Mouse (Mus musculus) kidney, embryonic 14.5 days (tissue): ENCODE results near the gene Ube2a. TPM values are rescaled to one million over a fixed set of nuclear protein-coding genes. Genes with fewer than 3 reads are reported as not detected.

ENCODE experiments used
- ATAC-seq: fragments of 200-750 bp; cut with Nextera tagmentation; 2 replicates; pipeline ENCODE4 v1.8.0; 2017; ENCODE audit warnings: moderate number of reproducible peaks, mild to moderate bottlenecking, moderate TSS enrichment, moderate library complexity; ENCODE audit not compliant: low FRiP score, low TSS enrichment
- H3K27ac ChIP-seq: fragments of 300-500 bp; sonication (generic); 2 replicates; pipeline ENCODE4 v1.5.1; 2014; ENCODE audit warnings: low read depth, mild to moderate bottlenecking, low read length, moderate library complexity, mixed read lengths
- H3K27me3 ChIP-seq: fragments of 300-500 bp; sonication (generic); 2 replicates; pipeline ENCODE4 v1.6.1; 2014; ENCODE audit warnings: mild to moderate bottlenecking, low read length; ENCODE audit not compliant: control insufficient read depth, insufficient read depth
- H3K36me3 ChIP-seq: fragments of 300-500 bp; sonication (generic); 2 replicates; pipeline ENCODE4 v1.6.1; 2014; ENCODE audit warnings: low read length, mixed read lengths; ENCODE audit not compliant: control insufficient read depth, insufficient read depth
- H3K4me1 ChIP-seq: fragments of 300-500 bp; sonication (generic); 2 replicates; pipeline ENCODE4 v1.6.1; 2014; ENCODE audit warnings: low read length, mixed read lengths; ENCODE audit not compliant: control insufficient read depth, insufficient read depth
- H3K4me2 ChIP-seq: fragments of 300-500 bp; sonication (generic); replicated peaks from 2 replicates; pipeline ENCODE4 v1.6.1; 2014; ENCODE audit warnings: low read depth, mild to moderate bottlenecking, low read length
- H3K4me3 ChIP-seq: fragments of 300-500 bp; sonication (generic); 2 replicates; pipeline ENCODE4 v1.5.1; 2014; ENCODE audit warnings: mild to moderate bottlenecking, low read length
- H3K9ac ChIP-seq: fragments of 300-500 bp; sonication (generic); 2 replicates; pipeline ENCODE4 v1.6.1; 2014; ENCODE audit warnings: low read depth, mild to moderate bottlenecking, low read length, moderate library complexity
- H3K9me3 ChIP-seq: fragments of 300-500 bp; sonication (generic); 2 replicates; pipeline ENCODE4 v1.6.1; 2016; ENCODE audit warnings: low read length; ENCODE audit not compliant: control insufficient read depth
- WGBS: fragments of 180-500 bp; shearing (Covaris S2); extraction: QIAGEN DNeasy Blood & Tissue Kit; methylation state at CpG from one replicate; pipeline ENCODE4 v1.1.7; 2014; 5-methylcytosine and 5-hydroxymethylcytosine counted together
- polyA plus RNA-seq: library from polyadenylated mRNA; unstranded; fragments of >200 nt; fragmentation: Nextera tagmentation; extraction: Ambion mirVana; gene quantifications from 2 replicates; pipeline ENCODE4 v1.2.1, GENCODE M21; 2014

Ube2a gene
- polyA plus RNA-seq, 1 experiment from 2014 or later, result 127 TPM

DNA sequence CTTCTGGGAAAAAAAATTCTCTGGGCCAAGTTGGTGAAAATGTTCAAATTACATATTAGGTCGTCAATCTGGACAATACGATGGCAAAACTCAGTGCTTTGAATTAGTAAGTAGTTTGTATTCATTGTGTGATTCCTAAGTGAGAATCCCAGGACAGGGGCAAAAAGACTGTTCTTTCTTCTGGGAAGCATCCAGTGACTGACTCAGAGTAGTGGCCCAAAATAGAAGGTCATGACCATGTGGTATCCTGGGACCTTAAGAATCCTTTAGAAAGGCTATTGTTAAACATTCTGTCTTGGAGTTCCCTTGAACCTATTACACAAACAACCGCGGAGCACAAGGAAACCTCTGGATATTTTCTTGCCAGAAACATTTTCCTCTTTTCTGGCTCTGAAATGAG, 47.6 kb downstream of the Ube2a start:
- H3K27ac ChIP-seq, result no peak overlapping the region
- WGBS, result 89% methylated on average over 4 of the region's 4 CpGs
- no peak overlapping the region for H3K4me3 ChIP-seq
- H3K4me1 ChIP-seq, result no peaks in the 10 kb centered on the region
- H3K36me3 ChIP-seq, result no peaks in the 10 kb centered on the region
- H3K27me3 ChIP-seq, result no peaks in the 10 kb centered on the region
- no peak overlapping the region for H3K9ac ChIP-seq
- no peak overlapping the region for H3K4me2 ChIP-seq
- H3K9me3 ChIP-seq, result no peaks in the 10 kb centered on the region
- ATAC-seq, result no peak

DNA sequence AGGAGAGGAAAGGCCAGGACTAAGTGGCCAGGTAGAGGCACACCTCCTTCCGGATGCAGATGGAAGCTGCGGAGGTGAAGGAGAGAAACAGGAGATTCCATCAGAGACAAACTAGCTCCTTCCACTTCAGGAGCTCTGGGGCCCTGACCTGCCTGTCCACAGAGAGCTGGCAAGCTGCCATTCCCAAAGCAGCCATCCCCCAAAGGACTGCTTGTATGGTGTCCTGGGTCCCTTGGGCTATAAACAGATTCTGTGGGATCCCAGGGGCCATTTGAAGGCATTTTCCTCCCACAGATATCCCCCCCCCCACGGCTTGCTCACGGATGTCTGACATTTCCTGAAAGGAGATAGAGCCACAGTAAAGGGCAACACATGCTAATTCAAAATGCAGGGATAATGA, 55.1 kb downstream of the Ube2a start:
- H3K9ac ChIP-seq, result no peak overlapping the region
- H3K27ac ChIP-seq, result no peak overlapping the region
- H3K4me1 ChIP-seq, result no peaks in the 10 kb centered on the region
- no peaks in the 10 kb centered on the region for H3K27me3 ChIP-seq
- ATAC-seq, result no peak
- H3K36me3 ChIP-seq, result no peaks in the 10 kb centered on the region
- no peaks in the 10 kb centered on the region for H3K9me3 ChIP-seq
- WGBS, result 69% methylated on average over 4 of the region's 4 CpGs
- no peak overlapping the region for H3K4me2 ChIP-seq
- no peak overlapping the region for H3K4me3 ChIP-seq

DNA sequence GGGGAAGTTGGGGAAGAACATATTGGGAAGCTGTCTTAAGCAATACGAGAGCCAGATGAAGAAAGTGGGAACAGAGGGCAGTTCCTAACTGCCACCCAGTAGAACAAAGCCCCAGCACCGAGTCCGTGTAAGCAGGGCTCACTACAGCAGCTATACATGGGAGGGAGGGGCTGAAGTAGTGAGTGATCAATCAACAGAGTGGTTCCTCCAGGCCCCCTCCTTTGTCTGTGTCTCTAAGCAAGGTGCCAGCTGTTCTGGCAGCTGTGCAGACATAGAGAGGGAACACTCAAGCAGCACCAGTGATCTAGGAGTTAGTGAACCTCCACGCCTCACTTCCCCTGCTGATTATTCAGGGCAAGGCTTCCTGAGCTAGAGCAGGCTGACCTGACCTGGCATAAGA, 56.0 kb downstream of the Ube2a start:
- Histone ChIP-seq H3K27me3 (no peaks in the 10 kb centered on the region), H3K9me3 (no peaks in the 10 kb centered on the region), H3K4me3 (no peak overlapping the region), H3K27ac (no peak overlapping the region), H3K9ac (no peak overlapping the region), H3K4me2 (no peak overlapping the region), H3K36me3 (no peaks in the 10 kb centered on the region), H3K4me1 (no peaks in the 10 kb centered on the region)
- ATAC-seq, result no peak
- 71% methylated on average over 4 of the region's 4 CpGs for WGBS

DNA sequence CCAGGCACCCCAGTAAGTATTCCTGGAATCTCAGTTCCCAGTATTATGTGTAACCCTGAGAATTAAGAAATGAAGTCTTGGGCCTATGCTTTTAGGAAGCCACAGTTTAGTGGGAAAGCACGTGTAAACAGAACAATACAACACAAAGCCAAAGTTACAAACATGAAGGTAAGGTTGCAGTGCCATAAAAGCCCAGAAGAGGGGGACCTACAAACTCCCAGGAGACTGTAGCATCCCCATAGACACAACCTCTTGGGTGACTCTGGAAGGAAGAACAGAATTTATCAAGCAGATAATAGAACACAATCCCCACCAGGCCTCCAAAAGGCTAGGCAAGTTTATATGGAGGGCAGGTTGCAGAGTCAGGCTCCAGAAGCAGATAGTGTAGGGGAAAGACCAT, 56.9 kb downstream of the Ube2a start:
- Histone ChIP-seq H3K9ac (no peak overlapping the region), H3K27me3 (no peaks in the 10 kb centered on the region), H3K36me3 (no peaks in the 10 kb centered on the region), H3K9me3 (no peaks in the 10 kb centered on the region), H3K4me3 (no peak overlapping the region), H3K27ac (no peak overlapping the region), H3K4me1 (no peaks in the 10 kb centered on the region), H3K4me2 (no peak overlapping the region)
- no peak for ATAC-seq
- WGBS, result 49% methylated on average over 1 of the region's 1 CpGs

Other genes with a start within 250 kb of the Ube2a start
- 4.0 TPM in 2 replicates for gene Akap17b, start 228.5 kb upstream of the Ube2a start, polyA plus RNA-seq
- gene Slc25a43, start 130.2 kb upstream of the Ube2a start, polyA plus RNA-seq, result 2.2 and 3.4 TPM in 2 replicates
- 838 and 851 TPM in 2 replicates for gene Slc25a5, start 78.2 kb upstream of the Ube2a start, polyA plus RNA-seq
- gene C330007P06Rik, start 211 bp downstream of the Ube2a start, polyA plus RNA-seq, result 24.7 and 38.1 TPM in 2 replicates
- 2.8 and 3.7 TPM in 2 replicates for gene Nkrf, start 29.0 kb downstream of the Ube2a start, polyA plus RNA-seq
- 19.3 and 27.9 TPM in 2 replicates for gene Sept6, start 117.9 kb downstream of the Ube2a start, polyA plus RNA-seq
- gene Sowahd, start 174.9 kb downstream of the Ube2a start, polyA plus RNA-seq, result not detected in 2 replicates
- gene Rpl39, start 211.5 kb downstream of the Ube2a start, polyA plus RNA-seq, result 608 and 939 TPM in 2 replicates
- gene Upf3b, start 236.4 kb downstream of the Ube2a start, polyA plus RNA-seq, result 27.4 and 33.8 TPM in 2 replicates